Mouse (Mus musculus): ENCODE measurements around the gene Nr4a1. TPM values are rescaled to one million over a fixed set of nuclear protein-coding genes. Genes with fewer than 3 reads are reported as not detected.

The Nr4a1 gene
- 116 TPM for polyA plus RNA-seq (2017; shearing (Covaris generic))

DNA sequence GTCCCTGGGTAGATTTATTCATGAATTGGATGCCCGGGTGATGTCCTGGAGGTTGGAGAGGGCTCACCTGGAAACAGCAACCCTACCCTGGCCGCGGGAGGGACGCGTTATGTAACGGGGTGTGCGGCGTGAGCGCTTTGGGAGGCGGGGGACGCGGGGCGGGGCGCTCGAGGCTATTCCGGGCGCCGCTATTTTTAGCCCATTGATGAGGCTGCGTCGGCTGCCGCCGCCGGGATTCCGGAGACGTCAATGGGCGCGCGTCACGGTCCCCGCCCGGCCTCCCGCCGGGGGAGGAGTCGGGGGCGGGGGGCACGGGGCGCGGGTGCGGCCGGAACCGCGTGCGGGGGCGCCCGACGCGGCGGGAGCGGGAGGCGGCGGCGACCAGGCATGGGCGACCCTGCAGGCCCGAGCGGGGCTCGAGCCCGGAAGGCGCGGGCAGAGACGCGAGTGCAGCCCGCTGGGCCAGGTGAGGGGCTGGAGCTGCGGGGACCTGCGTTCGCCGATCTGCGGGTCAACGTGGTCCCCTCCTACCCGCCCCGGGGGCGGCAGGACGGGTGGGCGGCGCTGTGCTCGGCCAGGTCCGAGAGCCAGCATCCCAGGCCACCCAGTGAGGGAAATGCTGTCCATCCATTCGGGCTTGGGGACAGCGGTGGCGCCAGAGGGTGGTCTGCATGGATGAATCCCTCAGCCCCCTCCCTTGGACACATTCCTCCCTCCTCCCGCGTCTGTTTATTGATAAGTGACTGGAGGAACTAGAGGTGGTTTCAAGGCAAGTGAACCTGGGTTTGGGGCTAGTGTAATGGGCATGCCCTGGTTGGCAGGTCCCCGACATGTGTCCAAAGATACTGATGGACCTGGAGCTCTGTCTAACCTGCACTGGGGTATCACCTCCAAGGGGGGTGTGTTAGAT is at the start of gene Nr4a1:
TSS of gene Nr4a1 (plus strand) at position 384 of the 910 bp plus-strand sequence.

DNA sequence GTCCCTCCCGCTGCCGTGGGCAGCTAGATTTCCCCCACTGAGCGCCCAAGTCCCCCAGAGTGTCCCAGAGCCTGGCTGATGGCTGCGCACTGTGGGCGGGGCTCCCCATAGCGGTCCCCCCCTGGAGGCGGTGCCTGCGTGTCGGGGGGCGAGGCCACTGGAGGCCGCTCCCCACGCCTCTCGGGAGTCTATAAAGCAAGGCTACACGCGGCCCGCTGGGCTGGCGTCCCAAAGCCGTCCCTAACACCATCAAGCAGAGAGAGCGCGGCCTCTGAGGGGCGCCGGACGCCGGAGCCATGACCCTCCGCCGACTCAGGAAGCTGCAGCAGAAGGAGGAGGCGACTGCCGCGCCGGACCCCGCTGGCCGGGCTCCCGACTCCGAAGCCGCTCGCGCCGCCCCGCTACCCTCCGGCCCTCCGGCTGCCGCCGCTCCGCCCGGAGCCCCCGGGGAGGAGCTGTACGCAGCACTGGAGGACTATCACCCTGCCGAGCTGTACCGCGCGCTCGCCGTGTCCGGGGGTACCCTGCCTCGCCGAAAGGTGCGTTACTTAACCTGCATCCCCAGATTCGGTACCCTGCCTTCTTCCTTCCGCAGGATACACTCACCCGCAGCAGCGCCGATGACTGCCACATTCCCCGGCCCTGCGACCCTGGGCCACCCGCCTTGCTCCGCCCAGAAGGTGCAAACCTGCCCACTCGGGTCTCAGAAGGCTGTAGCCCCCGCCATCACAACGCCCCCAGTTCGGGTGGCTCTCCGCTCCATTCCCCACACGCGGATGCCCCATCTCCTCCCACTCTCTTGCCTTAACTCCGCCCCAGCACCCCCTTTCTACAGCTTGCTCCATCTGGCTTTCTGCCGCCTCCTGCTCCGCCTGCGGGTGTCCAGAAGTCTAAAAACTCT is 29.8 kb upstream of the Nr4a1 start, which contains the start of gene Grasp:
TSS of gene Grasp (plus strand) at position 183 of the 901 bp plus-strand sequence.

DNA sequence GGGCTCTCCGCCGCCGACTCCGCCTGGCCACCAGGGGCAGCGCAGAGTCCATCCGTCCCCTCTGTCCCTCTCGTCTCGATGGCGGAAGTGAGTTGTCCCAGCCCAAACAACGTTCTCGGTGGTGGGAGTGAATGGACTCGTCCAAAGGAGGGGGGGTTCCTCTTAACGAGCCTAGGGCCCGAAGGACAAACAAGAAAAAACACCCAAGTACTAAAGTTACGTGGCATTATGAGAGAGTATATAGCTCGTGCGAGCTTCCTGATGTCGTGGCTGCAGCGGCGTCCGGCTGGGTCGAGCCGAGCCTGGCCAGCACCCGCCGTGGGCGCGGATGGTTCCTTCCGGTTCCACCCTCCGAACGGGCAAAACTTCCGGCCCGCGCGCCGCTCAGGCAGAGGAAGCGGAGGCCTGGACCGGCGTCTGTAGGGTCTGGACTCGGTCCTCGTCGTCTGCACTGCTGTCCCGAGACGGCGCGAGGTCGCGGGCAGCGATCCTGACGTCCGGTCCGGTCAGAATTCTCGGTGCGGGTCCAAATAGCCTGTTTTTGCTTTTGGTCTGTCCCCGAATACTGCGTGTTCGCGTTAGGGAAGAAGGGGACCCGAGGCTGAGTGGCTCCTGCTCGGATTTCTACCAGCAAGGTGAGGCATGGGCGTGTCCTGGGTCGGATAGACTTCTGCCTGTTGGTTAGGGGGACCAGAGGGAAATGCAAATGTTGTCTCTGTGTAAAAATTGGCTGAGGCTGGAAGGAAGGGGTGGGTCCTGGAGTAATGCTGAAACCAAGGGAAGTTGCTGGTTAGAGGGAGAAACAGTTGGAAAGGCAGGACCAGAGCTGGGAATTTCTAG is 30.1 kb downstream of the Nr4a1 start, which contains the start of gene Atg101:
TSS of gene Atg101 (plus strand) at position 362 of the 840 bp plus-strand sequence.

DNA sequence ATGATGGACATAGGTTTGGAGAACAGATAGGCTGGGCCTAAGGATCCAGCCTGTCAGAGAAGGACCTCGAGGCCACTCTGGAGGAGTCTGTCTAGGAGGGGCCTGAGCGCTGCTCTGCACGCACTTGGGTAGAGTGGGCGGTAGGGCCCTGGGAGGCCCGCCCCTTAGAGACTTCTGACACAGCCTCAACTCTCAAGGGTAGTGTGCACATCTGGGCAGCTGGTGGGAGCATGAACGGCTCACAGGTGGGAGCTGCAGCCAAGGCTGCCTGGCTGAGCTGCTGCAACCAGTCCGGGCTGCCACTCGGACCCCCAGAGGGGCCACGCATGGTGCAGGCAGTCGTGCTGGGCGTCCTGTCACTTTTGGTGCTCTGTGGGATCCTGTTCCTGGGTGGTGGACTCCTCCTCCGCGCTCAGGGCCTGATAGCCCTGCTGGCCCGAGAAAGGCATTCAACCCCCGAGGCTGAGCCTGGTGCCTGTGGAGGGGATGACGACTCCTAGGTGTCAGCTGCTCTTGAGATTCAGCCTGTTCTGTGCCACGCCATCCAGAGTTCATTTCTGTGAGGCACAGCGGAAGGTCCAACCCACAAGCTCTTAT is 39.1 kb downstream of the Nr4a1 start, which contains the start of gene 6030408B16Rik:
TSS of gene 6030408B16Rik (plus strand) at position 188 of the 597 bp plus-strand sequence.

Other genes starting within 250 kb of the Nr4a1 start
- not detected for gene Gm47841, start 206.9 kb upstream of the Nr4a1 start, polyA plus RNA-seq (2017; shearing (Covaris generic))
- not detected for gene Fignl2, start 175.7 kb upstream of the Nr4a1 start, polyA plus RNA-seq (2017; shearing (Covaris generic))
- gene Ankrd33, start 138.5 kb upstream of the Nr4a1 start, polyA plus RNA-seq (2017; shearing (Covaris generic)), result not detected
- gene Acvrl1, start 125.7 kb upstream of the Nr4a1 start, polyA plus RNA-seq (2017; shearing (Covaris generic)), result 10.1 TPM
- 2.9 TPM for gene Acvr1b, start 80.2 kb upstream of the Nr4a1 start, polyA plus RNA-seq (2017; shearing (Covaris generic))
- 0.26 TPM for gene Grasp, start 30.1 kb upstream of the Nr4a1 start, polyA plus RNA-seq (2017; shearing (Covaris generic))
- 96.9 TPM for gene Atg101, start 30.0 kb downstream of the Nr4a1 start, polyA plus RNA-seq (2017; shearing (Covaris generic))
- 0.40 TPM for gene 6030408B16Rik, start 38.9 kb downstream of the Nr4a1 start, polyA plus RNA-seq (2017; shearing (Covaris generic))
- gene Krt80, start 115.9 kb downstream of the Nr4a1 start, polyA plus RNA-seq (2017; shearing (Covaris generic)), result not detected
- not detected for gene Krt7, start 156.8 kb downstream of the Nr4a1 start, polyA plus RNA-seq (2017; shearing (Covaris generic))
- gene Krt87, start 184.5 kb downstream of the Nr4a1 start, polyA plus RNA-seq (2017; shearing (Covaris generic)), result 0.37 TPM
- gene Krt88, start 193.5 kb downstream of the Nr4a1 start, polyA plus RNA-seq (2017; shearing (Covaris generic)), result not detected
- gene Krt81, start 209.5 kb downstream of the Nr4a1 start, polyA plus RNA-seq (2017; shearing (Covaris generic)), result not detected
- gene Krt86, start 219.2 kb downstream of the Nr4a1 start, polyA plus RNA-seq (2017; shearing (Covaris generic)), result not detected
- gene Krt83, start 237.2 kb downstream of the Nr4a1 start, polyA plus RNA-seq (2017; shearing (Covaris generic)), result 4.1 TPM